Mouse (Mus musculus): ENCODE measurements around the gene Dach1. TPM values are rescaled to one million over a fixed set of nuclear protein-coding genes. Genes with fewer than 3 reads are reported as not detected.

Dach1 gene
- polyA plus RNA-seq, 1 experiment from 2014 or later: 7.7 TPM

DNA sequence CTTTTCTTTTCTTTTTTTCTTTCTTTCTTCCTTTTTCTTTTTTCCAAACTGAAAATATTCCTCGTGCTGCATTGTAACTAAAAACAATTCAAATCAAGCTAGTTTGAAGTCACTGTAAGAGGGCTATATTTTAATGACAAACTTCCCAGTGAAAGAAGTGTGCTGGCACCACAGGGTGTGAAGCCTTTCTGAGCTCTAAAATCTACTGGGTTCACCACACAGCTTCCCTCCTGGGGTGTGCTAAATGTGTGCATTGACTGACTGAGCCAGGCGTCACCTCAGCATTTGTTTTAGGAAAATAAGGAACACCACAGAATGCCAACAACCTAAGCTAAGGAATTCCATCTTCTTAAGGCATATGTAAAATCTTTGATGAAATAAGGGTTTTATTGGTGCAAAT, 224.1 kb downstream of the Dach1 start:
- Histone ChIP-seq H3K9me3 (no peaks in the 10 kb centered on the region), H3K27me3 (no peaks in the 10 kb centered on the region), H3K4me1 (no peaks in the 10 kb centered on the region), H3K36me3 (no peaks in the 10 kb centered on the region), H3K4me2 (replicated peaks) (no peak overlapping the region), H3K9ac (no peak overlapping the region), H3K4me3 (no peak overlapping the region), H3K27ac (no peak overlapping the region)
- 56% methylated on average over 2 of the region's 2 CpGs for WGBS
- ATAC-seq (ENCODE audit: insufficient number of reproducible peaks, insufficient read depth, low FRiP score, low TSS enrichment): no peak

DNA sequence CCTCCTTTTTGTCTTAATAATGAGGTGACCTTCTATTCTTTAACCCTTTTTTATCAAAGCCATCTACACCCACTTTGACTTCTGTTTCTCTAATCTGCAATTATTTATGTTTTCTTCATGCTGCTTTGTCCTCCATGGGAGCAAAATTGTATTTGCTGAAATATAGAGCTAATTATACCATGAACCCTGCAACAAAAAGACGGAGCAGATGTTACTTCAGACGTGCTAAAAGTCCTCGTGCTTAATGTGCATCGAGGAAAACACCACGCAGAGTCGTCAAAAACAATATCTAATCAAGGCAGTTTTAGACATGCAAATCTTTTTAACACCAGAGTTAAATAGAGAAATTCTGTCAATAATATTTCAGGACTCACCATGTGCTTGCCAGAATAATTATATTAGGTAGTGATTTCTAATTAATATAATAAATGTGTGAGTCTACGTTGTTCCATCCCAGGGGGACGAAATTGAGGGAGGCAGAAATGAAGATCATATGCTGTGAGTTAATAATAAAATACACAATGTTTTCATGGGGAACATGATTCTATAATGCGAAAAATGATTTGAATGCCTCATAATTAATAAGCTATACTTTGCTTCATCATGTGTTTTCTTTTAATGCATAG, 224.8 kb downstream of the Dach1 start:
- H3K27me3 ChIP-seq: no peaks in the 10 kb centered on the region
- WGBS: 68% methylated on average over 9 of the region's 9 CpGs
- H3K36me3 ChIP-seq: no peaks in the 10 kb centered on the region
- H3K27ac ChIP-seq: no peak overlapping the region
- ATAC-seq (ENCODE audit: insufficient number of reproducible peaks, insufficient read depth, low FRiP score, low TSS enrichment): no peak
- H3K9ac ChIP-seq: no peak overlapping the region
- no peaks in the 10 kb centered on the region for H3K4me1 ChIP-seq
- H3K9me3 ChIP-seq: no peaks in the 10 kb centered on the region
- no peak overlapping the region for H3K4me2 ChIP-seq (replicated peaks)
- no peak overlapping the region for H3K4me3 ChIP-seq

DNA sequence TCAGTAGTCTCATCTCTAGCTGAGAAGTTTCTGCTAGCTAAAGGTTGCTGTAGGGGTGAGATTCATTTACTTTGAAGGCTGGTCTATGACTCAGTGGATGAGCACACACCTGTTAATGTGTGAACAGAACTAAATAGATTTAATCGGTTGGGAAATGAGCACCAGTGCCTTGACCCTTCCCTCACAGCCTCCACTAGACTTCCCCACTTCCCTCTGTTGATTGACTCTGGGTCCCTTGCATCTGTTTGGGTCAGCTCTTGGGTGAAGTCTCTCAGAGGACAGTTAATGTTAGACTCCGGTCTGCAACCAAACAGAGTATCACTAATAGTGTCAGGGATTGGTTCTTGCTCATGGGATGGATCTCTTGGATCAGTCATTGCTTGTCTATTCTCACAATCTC, 227.2 kb downstream of the Dach1 start:
- no peak overlapping the region for H3K9ac ChIP-seq
- no peaks in the 10 kb centered on the region for H3K4me1 ChIP-seq
- no peaks in the 10 kb centered on the region for H3K9me3 ChIP-seq
- no peak overlapping the region for H3K4me3 ChIP-seq
- H3K36me3 ChIP-seq: no peaks in the 10 kb centered on the region
- no peak overlapping the region for H3K4me2 ChIP-seq (replicated peaks)
- H3K27ac ChIP-seq: no peak overlapping the region
- no peak for ATAC-seq (ENCODE audit: insufficient number of reproducible peaks, insufficient read depth, low FRiP score, low TSS enrichment)
- 83% methylated on average over 2 of the region's 2 CpGs for WGBS
- no peaks in the 10 kb centered on the region for H3K27me3 ChIP-seq

DNA sequence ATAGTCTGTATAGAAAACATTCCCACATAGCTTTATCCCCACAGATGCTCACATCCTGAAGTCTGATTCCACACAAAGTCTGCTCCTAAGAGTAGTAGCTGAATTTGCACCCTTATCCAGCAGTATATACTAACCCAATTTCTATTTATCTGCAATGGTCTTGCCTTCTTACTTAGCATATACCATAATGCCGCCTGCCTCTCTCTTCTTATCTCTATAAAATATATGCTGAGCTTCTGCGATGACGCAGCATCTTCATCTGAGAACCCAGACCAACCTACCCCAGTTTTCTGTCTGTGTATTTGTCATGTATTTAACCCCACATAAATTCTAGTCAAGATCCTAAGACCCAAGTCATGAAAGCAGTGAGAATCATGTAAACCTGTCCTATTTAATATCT, 272.9 kb downstream of the Dach1 start:
- H3K4me2 ChIP-seq (replicated peaks): no peak overlapping the region
- no peaks in the 10 kb centered on the region for H3K27me3 ChIP-seq
- H3K9ac ChIP-seq: no peak overlapping the region
- H3K4me3 ChIP-seq: no peak overlapping the region
- no peaks in the 10 kb centered on the region for H3K4me1 ChIP-seq
- ATAC-seq (ENCODE audit: insufficient number of reproducible peaks, insufficient read depth, low FRiP score, low TSS enrichment): no peak
- no peak overlapping the region for H3K27ac ChIP-seq
- H3K9me3 ChIP-seq: no peaks in the 10 kb centered on the region
- H3K36me3 ChIP-seq: no peaks in the 10 kb centered on the region
- 95% methylated on average over 3 of the region's 3 CpGs for WGBS

DNA sequence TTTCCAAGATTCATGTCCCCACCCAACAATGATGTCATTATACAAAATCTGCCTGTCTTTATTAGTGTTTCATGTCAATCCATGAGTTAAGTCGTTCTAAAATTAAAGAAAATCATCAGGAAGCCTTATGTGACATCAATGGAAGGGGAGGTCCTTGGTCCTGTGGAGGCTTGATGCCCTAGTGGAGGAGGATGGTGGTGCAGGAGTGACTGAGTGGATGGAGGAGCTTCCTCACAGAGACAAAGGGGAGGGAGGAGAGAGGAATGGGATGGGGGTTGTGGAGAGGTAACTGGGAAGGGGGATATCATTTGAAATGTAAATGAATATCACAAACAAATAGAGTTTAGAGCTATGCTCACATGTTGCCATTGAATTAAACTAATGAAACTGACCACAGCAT, 287.6 kb downstream of the Dach1 start:
- no peaks in the 10 kb centered on the region for H3K27me3 ChIP-seq
- H3K4me1 ChIP-seq: no peaks in the 10 kb centered on the region
- no peak overlapping the region for H3K9ac ChIP-seq
- H3K4me3 ChIP-seq: no peak overlapping the region
- no peak for ATAC-seq (ENCODE audit: insufficient number of reproducible peaks, insufficient read depth, low FRiP score, low TSS enrichment)
- H3K9me3 ChIP-seq: no peaks in the 10 kb centered on the region
- H3K4me2 ChIP-seq (replicated peaks): no peak overlapping the region
- H3K36me3 ChIP-seq: no peaks in the 10 kb centered on the region
- H3K27ac ChIP-seq: no peak overlapping the region
- 63% methylated on average over 1 of the region's 1 CpGs for WGBS

DNA sequence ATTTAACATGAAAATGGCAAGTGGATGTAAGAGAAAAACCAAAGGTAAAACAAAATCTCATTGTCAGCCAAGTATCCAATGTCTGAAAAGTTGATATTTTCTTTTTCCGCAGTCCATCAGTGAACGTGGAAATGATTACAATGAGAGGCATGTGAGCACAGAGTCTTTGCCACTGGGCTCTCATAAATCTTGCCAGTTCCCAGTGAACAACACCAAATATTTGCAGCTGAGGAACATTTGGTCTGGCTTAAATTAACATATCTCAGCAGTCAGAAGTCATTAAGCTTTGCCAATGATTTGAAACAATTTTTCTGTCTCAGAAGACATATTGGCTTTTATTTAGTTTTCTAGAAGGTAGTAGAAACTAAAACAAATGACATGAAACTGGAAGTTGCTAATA, 298.6 kb downstream of the Dach1 start:
- ATAC-seq (ENCODE audit: insufficient number of reproducible peaks, insufficient read depth, low FRiP score, low TSS enrichment): no peak
- H3K27me3 ChIP-seq: no peaks in the 10 kb centered on the region
- H3K27ac ChIP-seq: no peak overlapping the region
- no peak overlapping the region for H3K9ac ChIP-seq
- no peaks in the 10 kb centered on the region for H3K4me1 ChIP-seq
- WGBS: 44% methylated on average over 2 of the region's 2 CpGs
- no peak overlapping the region for H3K4me2 ChIP-seq (replicated peaks)
- no peaks in the 10 kb centered on the region for H3K9me3 ChIP-seq
- H3K36me3 ChIP-seq: no peaks in the 10 kb centered on the region
- no peak overlapping the region for H3K4me3 ChIP-seq

DNA sequence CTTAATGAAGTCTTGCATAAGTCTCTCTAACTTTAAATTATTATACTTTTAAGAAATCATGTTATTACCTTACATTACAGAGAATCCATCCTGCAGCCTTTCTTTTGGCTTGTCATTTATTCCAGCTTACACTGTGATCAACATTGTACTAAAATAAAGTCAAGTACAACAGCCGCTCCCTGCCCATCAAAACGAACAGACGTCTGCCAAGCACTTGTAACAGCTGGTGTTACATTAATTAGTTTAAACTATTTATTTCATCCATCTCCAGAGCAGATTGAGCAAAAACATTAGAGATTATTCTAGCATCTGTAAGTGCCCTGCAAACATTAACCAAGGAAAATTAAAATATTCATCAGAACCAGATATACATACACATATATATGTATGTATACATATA, 311.2 kb downstream of the Dach1 start:
- no peaks in the 10 kb centered on the region for H3K9me3 ChIP-seq
- WGBS: 77% methylated on average over 3 of the region's 3 CpGs
- no peaks in the 10 kb centered on the region for H3K36me3 ChIP-seq
- no peaks in the 10 kb centered on the region for H3K27me3 ChIP-seq
- no peak overlapping the region for H3K4me2 ChIP-seq (replicated peaks)
- no peak overlapping the region for H3K27ac ChIP-seq
- no peak overlapping the region for H3K9ac ChIP-seq
- H3K4me3 ChIP-seq: no peak overlapping the region
- no peak for ATAC-seq (ENCODE audit: insufficient number of reproducible peaks, insufficient read depth, low FRiP score, low TSS enrichment)
- H3K4me1 ChIP-seq: no peaks in the 10 kb centered on the region

DNA sequence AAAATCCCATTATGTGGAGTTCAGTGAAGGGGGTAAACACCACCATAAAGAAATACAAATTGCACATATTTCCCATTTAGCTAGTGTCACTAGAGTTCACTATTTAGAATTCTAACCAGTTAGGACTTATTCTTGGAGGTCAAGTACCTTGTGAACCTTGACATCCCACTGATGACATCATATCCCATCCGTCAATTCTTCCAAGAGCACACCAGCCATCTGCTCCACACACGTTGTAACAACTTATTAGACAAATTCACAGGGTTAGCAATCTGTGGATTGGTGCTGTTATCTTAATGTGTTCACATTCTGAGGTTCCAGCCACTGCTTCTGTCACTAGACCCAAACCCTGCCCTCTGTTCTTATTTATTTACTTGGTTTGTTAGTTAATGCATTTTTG, 312.3 kb downstream of the Dach1 start:
- Histone ChIP-seq H3K9ac (no peak overlapping the region), H3K9me3 (no peaks in the 10 kb centered on the region), H3K4me1 (no peaks in the 10 kb centered on the region), H3K27ac (no peak overlapping the region), H3K4me2 (replicated peaks) (no peak overlapping the region), H3K4me3 (no peak overlapping the region), H3K36me3 (no peaks in the 10 kb centered on the region), H3K27me3 (no peaks in the 10 kb centered on the region)
- 40% methylated on average over 2 of the region's 2 CpGs for WGBS
- ATAC-seq (ENCODE audit: insufficient number of reproducible peaks, insufficient read depth, low FRiP score, low TSS enrichment): no peak

DNA sequence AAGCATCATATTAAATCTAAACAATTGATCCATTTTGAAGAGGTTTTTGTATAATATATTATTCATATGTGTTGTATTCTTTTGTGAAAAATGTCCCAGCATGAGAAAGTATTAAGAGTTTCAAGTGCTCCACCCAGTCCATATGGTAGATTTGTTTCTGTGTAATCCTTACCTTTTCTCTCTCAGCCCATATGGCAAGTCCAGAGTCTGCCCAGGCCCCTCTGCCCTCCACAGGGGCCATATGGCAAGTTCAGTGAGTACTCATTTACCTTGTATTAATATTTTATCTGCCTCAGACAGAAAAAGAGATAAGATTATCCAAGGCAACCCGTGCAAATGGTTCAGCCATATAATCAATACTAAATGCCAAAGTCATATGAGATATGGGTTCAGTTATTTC, 314.2 kb downstream of the Dach1 start:
- 84% methylated on average over 1 of the region's 1 CpGs for WGBS
- H3K27ac ChIP-seq: no peak overlapping the region

DNA sequence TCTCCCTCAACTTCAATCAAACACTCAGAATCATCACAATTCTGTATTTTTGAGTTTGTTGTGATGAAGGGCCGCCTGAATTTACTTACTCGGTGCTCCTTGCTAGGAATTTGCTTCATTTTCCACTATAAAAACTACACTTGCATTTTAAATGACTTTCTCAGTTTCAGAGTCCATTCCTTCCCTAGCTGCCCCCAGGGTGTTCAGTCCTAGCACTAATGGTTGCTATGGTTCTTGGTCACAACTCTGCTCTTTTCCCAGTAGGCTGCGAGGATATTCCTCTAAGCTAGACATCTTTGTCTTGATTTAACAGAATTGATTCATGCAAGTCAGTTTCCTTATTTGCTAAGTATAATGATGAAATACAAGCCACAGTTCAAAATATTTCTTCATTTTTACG, 319.1 kb downstream of the Dach1 start:
- H3K27ac ChIP-seq: no peak overlapping the region
- no peak for ATAC-seq (ENCODE audit: insufficient number of reproducible peaks, insufficient read depth, low FRiP score, low TSS enrichment)
- H3K27me3 ChIP-seq: no peaks in the 10 kb centered on the region
- no peak overlapping the region for H3K4me2 ChIP-seq (replicated peaks)
- no peak overlapping the region for H3K4me3 ChIP-seq
- no peaks in the 10 kb centered on the region for H3K4me1 ChIP-seq
- H3K9me3 ChIP-seq: no peaks in the 10 kb centered on the region
- 68% methylated on average over 4 of the region's 4 CpGs for WGBS
- H3K36me3 ChIP-seq: no peaks in the 10 kb centered on the region
- no peak overlapping the region for H3K9ac ChIP-seq

More for the DNA sequence above, 314.2 kb downstream of the Dach1 start:
- no peak for ATAC-seq (ENCODE audit: insufficient number of reproducible peaks, insufficient read depth, low FRiP score, low TSS enrichment)
- Histone ChIP-seq H3K9me3 (no peaks in the 10 kb centered on the region), H3K4me3 (no peak overlapping the region), H3K4me2 (replicated peaks) (no peak overlapping the region), H3K4me1 (no peaks in the 10 kb centered on the region), H3K36me3 (no peaks in the 10 kb centered on the region), H3K9ac (no peak overlapping the region), H3K27me3 (no peaks in the 10 kb centered on the region)

DNA sequence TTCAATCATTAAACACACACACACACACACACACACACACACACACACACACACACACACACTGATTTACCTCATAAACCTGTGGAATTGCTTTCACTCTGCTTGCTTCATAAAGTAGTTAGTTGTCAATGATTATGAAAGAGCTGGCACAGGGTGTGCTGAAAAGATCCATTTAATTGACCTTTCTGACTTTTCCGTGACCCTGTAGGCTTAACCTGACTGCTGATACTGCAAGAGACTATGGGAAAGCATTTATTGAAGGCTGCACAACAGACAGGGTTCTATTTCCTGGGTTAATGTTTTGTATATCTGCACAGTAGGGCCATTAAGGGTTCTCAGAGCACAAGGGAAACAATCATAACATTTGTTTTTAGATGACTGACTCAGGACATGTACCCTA, 321.9 kb downstream of the Dach1 start:
- no peaks in the 10 kb centered on the region for H3K4me1 ChIP-seq
- WGBS: 31% methylated on average over 1 of the region's 1 CpGs
- H3K36me3 ChIP-seq: no peaks in the 10 kb centered on the region
- no peaks in the 10 kb centered on the region for H3K9me3 ChIP-seq
- no peak overlapping the region for H3K9ac ChIP-seq
- no peak overlapping the region for H3K4me3 ChIP-seq
- H3K27me3 ChIP-seq: no peaks in the 10 kb centered on the region
- no peak overlapping the region for H3K27ac ChIP-seq
- no peak for ATAC-seq (ENCODE audit: insufficient number of reproducible peaks, insufficient read depth, low FRiP score, low TSS enrichment)
- H3K4me2 ChIP-seq (replicated peaks): no peak overlapping the region

DNA sequence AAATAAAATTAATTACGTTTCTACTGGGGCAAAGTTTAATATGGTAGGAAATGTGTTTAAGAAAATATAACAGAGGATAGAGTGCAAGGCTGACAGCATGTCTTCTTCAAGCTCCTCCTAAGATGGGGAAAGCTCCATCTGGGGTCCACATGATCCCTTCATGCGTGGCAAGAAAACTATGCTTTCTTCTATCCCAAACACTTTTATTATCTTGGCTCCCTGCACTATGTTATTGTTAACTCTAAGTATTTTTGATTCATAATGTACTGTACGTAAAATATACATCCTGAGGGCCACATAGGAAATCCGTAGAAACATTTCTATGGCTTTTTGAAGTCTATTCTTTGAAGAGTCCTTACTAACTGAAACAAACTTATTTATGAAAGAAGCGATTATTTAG, 330.3 kb downstream of the Dach1 start:
- Histone ChIP-seq H3K4me3 (no peak overlapping the region), H3K9me3 (no peaks in the 10 kb centered on the region), H3K4me2 (replicated peaks) (no peak overlapping the region), H3K27me3 (no peaks in the 10 kb centered on the region), H3K9ac (no peak overlapping the region), H3K36me3 (no peaks in the 10 kb centered on the region), H3K4me1 (no peaks in the 10 kb centered on the region), H3K27ac (no peak overlapping the region)
- 75% methylated on average over 5 of the region's 5 CpGs for WGBS
- no peak for ATAC-seq (ENCODE audit: insufficient number of reproducible peaks, insufficient read depth, low FRiP score, low TSS enrichment)

DNA sequence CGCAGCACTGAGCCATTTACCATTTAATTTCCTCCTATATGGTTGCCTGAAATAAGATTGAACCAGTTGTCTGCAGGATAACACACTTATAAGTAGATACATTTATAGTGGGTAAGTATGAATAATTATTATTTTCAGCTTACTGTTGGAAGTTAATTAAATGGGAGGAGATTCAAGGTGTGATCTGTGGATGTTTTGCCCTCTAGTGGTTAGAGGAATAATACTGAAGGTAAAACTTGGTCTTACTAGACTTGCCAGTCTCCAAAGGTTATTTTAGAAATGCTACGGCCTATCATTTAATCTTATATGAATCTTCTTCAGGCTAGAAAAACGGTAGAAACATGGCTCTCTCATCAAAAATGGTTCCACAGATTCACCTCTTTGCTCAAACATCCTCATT, 339.7 kb downstream of the Dach1 start:
- Histone ChIP-seq H3K27me3 (no peaks in the 10 kb centered on the region), H3K27ac (no peak overlapping the region), H3K4me2 (replicated peaks) (no peak overlapping the region), H3K4me3 (no peak overlapping the region), H3K9ac (no peak overlapping the region), H3K36me3 (no peaks in the 10 kb centered on the region), H3K4me1 (no peaks in the 10 kb centered on the region), H3K9me3 (no peaks in the 10 kb centered on the region)
- ATAC-seq (ENCODE audit: insufficient number of reproducible peaks, insufficient read depth, low FRiP score, low TSS enrichment): no peak
- WGBS: 72% methylated on average over 3 of the region's 3 CpGs
